Mouse (Mus musculus): ENCODE data around the gene Armcx1. TPM values are rescaled to one million over a fixed set of nuclear protein-coding genes. Genes with fewer than 3 reads are reported as not detected.
"Not testable (repeated sequence)": the region's sequence is repeated elsewhere in the genome, so short reads cannot be mapped to it uniquely, and the experiment has no call there.

Gene Armcx1
- 89.9 and 98.5 TPM in 2 replicates for polyA plus RNA-seq (2015; fragmentation: Nextera tagmentation; extraction: Ambion mirVana)

DNA sequence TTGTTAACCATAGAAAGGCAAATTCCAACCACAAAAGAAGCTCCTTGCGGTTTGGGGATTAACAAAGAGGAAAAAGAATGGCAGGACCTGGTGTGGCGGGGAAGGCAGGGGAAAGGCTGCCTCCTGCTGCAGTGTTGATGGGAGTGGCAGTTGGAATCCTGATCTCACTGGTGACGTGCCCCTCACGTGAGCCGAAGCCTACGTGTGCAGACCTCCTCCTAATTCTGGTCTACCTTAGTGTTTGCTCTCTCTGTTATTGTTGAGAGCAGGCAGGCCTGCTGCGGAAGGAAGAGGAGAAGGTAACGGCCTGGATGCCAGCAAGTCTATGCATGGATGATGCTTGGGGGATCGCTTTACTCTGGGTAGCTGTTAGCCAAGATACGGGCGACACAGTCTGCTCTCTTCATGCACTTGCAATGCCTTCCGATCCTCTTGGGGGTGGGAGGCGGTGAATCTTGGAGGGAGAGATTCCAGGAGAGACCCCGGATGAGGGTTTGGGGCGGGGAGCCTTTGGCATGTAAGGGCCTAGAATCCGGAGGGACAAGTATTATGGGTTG is at the start of gene Armcx1:
TSS of gene Armcx1 (plus strand) at position 212 of the 557 bp plus-strand sequence.
- H3K27me3 ChIP-seq = no peaks in the 10 kb centered on the region
- peak; percentile 97 for ATAC-seq (ENCODE audit: low FRiP score, low read depth)
- H3K4me1 ChIP-seq (replicated peaks) = 0 out of 2 replicates have a peak, but pooled peaks cover 4% of the 10 kb centered on the region
- 0 out of 2 replicates have a peak, but pooled peaks cover 8% of the 10 kb centered on the region for H3K36me3 ChIP-seq
- peak within 1 kb of the TSS; percentile 65 for H3K9ac ChIP-seq
- 24% methylated on average over 16 of the region's 16 CpGs for WGBS
- H3K27ac ChIP-seq (replicated peaks) = peak within 1 kb of the TSS; percentile 95
- no peaks in the 10 kb centered on the region for H3K9me3 ChIP-seq
- peak within 1 kb of the TSS; percentile 55 for H3K4me2 ChIP-seq
- peak within 1 kb of the TSS; percentile 52 for H3K4me3 ChIP-seq

DNA sequence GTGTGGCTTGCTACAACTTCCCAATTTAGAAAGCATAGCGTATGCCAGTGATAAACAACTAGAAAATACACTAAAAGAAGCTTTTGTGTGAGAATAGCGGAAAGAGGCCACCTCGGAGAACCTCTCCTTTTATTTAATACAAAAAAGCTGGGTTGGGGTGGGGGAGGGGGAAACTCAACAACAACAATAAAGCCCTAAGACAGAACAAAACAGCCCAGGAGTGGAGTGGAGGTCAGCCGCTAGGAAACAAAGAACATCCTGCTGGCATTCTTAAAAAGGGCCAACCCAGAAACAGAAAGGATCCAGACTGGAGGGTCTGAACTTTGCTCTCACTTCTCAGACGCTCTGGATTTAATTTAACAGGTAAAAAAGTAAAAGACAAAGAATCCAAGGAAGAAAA is 42.7 kb upstream of the Armcx1 start:
- no peaks in the 10 kb centered on the region for H3K4me1 ChIP-seq (replicated peaks)
- H3K9ac ChIP-seq = no peak overlapping the region
- WGBS = 23% methylated on average over 5 of the region's 5 CpGs
- no peaks in the 10 kb centered on the region for H3K9me3 ChIP-seq
- H3K36me3 ChIP-seq = no peaks in the 10 kb centered on the region
- no peak for ATAC-seq (ENCODE audit: low FRiP score, low read depth)
- H3K27me3 ChIP-seq = no peaks in the 10 kb centered on the region
- H3K4me3 ChIP-seq = no peak overlapping the region
- no peak overlapping the region for H3K27ac ChIP-seq (replicated peaks)
- no peak overlapping the region for H3K4me2 ChIP-seq

DNA sequence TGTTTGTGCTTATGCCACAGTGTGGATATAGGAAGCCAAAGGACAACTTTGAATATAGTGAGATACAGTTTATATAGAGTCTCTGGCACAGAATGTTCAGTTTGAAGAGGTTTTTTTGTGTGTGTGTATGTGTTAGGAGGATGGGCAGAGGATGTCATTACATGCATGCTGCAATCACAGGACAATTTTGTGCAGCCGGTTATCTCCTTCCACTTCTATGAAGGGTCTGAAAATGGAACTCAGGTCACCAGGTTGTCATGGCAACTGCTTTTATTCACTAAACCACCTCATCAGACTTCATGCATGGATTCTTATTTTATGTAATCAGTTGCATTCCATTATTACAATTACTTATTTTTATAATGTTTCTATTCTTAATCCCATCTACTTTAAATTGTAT is 41.8 kb upstream of the Armcx1 start:
- Histone ChIP-seq H3K9me3 (no peaks in the 10 kb centered on the region), H3K4me2 (no peak overlapping the region), H3K9ac (no peak overlapping the region), H3K36me3 (no peaks in the 10 kb centered on the region), H3K27me3 (no peaks in the 10 kb centered on the region), H3K4me1 (replicated peaks) (no peaks in the 10 kb centered on the region), H3K27ac (replicated peaks) (no peak overlapping the region), H3K4me3 (no peak overlapping the region)
- WGBS = 35% methylated on average over 1 of the region's 1 CpGs
- ATAC-seq (ENCODE audit: low FRiP score, low read depth) = no peak

DNA sequence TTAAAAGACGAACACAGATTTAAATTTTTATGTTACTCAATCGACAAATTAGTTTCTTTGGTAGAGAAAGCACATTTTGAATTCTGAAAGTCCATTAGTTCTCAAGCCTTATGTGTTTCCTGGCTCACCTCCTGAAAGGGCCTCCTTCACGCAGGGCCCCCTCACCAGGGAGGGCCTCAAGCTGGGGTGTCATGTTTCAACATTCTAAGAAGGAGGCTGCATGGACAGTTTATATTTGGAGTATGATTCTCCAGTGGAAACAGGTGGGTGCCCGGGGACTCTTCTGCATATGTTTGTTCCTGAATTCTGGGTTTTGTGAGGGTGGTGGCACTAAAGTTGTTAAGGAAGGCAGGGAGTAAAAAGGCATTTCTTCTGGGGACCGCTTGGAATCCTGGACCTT is 32.8 kb upstream of the Armcx1 start:
- 35% methylated on average over 5 of the region's 5 CpGs for WGBS
- peak overlapping the region; percentile 23 for H3K4me3 ChIP-seq
- H3K36me3 ChIP-seq = peaks cover 13% of the 10 kb centered on the region; the same call in 1 of the 2 replicates
- no peaks in the 10 kb centered on the region for H3K27me3 ChIP-seq
- peak overlapping the region; percentile 95 for H3K27ac ChIP-seq (replicated peaks)
- no peaks in the 10 kb centered on the region for H3K9me3 ChIP-seq
- H3K4me2 ChIP-seq = peak overlapping the region; percentile 62
- H3K4me1 ChIP-seq (replicated peaks) = 0 out of 2 replicates have a peak, but pooled peaks cover 6% of the 10 kb centered on the region
- ATAC-seq (ENCODE audit: low FRiP score, low read depth) = no peak
- H3K9ac ChIP-seq = 0 out of 2 replicates have a peak overlapping the region, but pooled peaks have one; percentile 0

DNA sequence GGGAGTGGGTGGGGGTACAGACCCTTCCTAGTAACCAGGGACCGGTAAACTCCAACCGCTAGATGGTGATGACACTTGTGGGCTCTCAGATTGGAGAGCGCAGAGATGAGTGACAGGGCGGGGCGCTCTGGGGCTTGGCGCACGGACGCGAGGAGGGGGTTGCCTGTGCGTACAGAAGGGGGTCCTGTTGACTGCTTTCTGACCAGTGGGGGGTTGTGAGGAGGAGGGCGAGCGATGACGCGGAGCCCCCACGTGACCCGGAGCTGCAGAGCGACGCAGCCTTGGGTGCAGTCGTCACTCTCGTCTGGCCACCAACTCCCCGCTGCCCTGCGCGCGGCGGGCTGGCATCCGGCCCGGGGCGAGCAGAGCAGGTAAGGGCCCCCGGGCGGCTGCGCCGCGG is 31.5 kb upstream of the Armcx1 start, which contains the start of gene Armcx4:
TSS of gene Armcx4 (plus strand) at position 253 of the 400 bp plus-strand sequence.
- H3K36me3 ChIP-seq = peaks cover 25% of the 10 kb centered on the region

DNA sequence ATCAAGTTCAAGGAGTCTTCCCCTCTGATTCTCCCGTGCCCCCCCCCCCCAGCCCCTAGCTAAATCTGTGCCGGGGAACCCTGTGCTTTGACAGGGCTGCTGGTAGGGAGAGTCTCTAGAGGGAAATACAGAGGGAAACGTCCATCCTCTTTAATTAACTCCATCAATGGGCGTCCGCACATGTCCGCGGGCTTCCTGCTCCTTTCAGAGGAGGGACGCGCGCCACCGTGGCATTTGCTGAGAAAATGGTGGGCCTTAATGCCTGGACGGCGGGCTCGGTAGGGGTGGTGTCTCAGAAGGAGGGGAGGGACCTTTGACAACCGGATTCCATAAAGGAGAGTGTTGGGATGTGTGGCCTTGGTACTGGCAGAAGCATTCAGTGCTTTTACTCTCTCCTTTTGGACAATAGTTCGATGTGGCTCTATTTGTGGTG is 31.0 kb upstream of the Armcx1 start:
- H3K9me3 ChIP-seq = no peaks in the 10 kb centered on the region
- H3K27ac ChIP-seq (replicated peaks) = peak overlapping the region; percentile 95
- H3K9ac ChIP-seq = peak overlapping the region; percentile 58
- H3K4me2 ChIP-seq = peak overlapping the region; percentile 62
- WGBS = 24% methylated on average over 16 of the region's 16 CpGs
- ATAC-seq (ENCODE audit: low FRiP score, low read depth) = peak; percentile 55
- H3K27me3 ChIP-seq = no peaks in the 10 kb centered on the region
- peaks cover 13% of the 10 kb centered on the region for H3K4me1 ChIP-seq (replicated peaks)
- H3K4me3 ChIP-seq = peak overlapping the region; percentile 57
- H3K36me3 ChIP-seq = peaks cover 26% of the 10 kb centered on the region

More for the DNA sequence above, 31.5 kb upstream of the Armcx1 start, which contains the start of gene Armcx4:
- H3K4me2 ChIP-seq = peak within 1 kb of the TSS; percentile 62
- no peaks in the 10 kb centered on the region for H3K9me3 ChIP-seq
- peak within 1 kb of the TSS; percentile 58 for H3K9ac ChIP-seq
- H3K4me1 ChIP-seq (replicated peaks) = peaks cover 12% of the 10 kb centered on the region
- peak within 1 kb of the TSS; percentile 95 for H3K27ac ChIP-seq (replicated peaks)
- no peaks in the 10 kb centered on the region for H3K27me3 ChIP-seq
- H3K4me3 ChIP-seq = peak within 1 kb of the TSS; percentile 57
- 31% methylated on average over 30 of the region's 33 CpGs for WGBS
- ATAC-seq (ENCODE audit: low FRiP score, low read depth) = peak; percentile 98

DNA sequence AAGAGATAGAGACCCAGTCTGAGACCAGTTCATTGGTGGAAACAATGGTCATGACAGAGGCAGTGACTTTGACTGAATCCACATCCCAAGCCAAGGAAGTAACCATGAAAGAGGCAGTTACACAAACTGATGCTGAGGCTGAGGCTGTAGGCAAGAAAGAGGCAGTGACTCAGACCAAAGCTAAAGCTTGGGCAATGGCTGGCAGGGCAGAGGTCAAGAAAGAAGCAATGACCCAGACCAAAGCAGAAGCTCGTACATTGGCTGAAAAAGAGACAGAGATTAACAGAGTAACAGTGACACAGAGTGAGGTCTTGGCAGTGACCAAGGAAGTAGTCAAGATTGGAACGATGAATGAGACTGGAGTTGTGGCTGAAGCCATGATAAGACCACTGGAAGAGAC is 28.1 kb upstream of the Armcx1 start:
- Histone ChIP-seq H3K4me1 (replicated peaks) (peaks cover 16% of the 10 kb centered on the region), H3K9me3 (no peaks in the 10 kb centered on the region), H3K36me3 (peaks cover 26% of the 10 kb centered on the region), H3K4me2 (no peak overlapping the region), H3K27me3 (no peaks in the 10 kb centered on the region), H3K27ac (replicated peaks) (no peak overlapping the region), H3K4me3 (no peak overlapping the region), H3K9ac (no peak overlapping the region)
- no peak for ATAC-seq (ENCODE audit: low FRiP score, low read depth)
- WGBS = 81% methylated on average over 2 of the region's 2 CpGs

DNA sequence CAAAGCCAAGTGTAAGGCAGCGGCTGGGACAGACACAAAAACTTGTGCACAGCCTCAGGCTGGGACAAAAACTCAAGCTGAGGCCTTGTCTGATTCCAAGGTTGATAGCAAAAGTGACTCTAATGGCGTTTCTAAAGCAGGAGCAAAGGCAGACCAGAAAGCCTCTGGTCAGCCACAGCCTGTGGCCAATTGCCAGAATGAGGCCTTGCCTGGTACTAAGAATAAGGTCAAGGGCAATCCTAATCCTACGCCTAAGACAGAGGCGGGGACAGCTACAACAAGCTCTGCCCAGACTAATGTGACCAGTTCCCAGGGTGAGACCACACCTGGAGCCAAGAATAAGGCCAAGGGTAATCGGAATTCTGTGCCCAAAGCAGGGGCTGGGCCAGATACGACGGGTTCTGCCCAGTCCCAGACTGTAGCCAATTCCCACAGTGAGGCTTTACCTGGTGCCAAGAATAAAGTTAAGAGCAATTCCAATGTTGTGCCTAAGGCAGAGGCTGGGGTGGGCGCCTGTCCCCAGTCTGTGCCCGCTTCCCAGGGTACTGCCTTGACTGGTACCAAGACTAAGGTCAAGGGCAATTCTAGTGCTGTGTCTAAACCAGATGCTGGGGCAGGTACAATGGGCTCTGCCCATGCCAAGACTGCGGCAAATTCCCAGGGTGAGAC is 26.8 kb upstream of the Armcx1 start:
- no peak overlapping the region for H3K9ac ChIP-seq
- no peak for ATAC-seq (ENCODE audit: low FRiP score, low read depth)
- no peak overlapping the region for H3K4me2 ChIP-seq
- H3K4me1 ChIP-seq (replicated peaks) = peaks cover 16% of the 10 kb centered on the region
- no peak overlapping the region for H3K27ac ChIP-seq (replicated peaks)
- 89% methylated on average over 10 of the region's 10 CpGs for WGBS
- H3K36me3 ChIP-seq = peaks cover 26% of the 10 kb centered on the region
- H3K27me3 ChIP-seq = no peaks in the 10 kb centered on the region
- H3K9me3 ChIP-seq = no peaks in the 10 kb centered on the region
- no peak overlapping the region for H3K4me3 ChIP-seq

DNA sequence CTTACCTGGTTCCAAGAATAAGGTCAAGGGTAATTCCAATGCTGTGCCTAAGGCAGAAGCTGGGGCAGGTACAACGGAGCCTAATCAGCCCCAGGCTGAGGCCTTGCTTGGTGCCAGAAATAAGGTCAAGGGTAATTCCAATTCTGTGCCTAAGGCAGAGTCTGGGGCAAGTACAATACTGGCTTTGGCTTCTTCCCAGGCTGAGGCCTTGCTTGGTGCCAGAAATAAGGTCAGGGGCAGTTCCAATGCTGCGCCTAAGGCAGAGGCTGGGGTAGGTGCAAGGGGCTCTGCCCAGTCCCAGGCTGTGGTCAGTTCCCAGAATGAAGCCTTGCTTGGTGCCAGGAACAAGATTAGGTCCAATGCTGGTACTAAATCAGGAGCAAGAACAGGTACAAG is 26.2 kb upstream of the Armcx1 start:
- no peak overlapping the region for H3K27ac ChIP-seq (replicated peaks)
- no peak overlapping the region for H3K4me2 ChIP-seq
- peaks cover 16% of the 10 kb centered on the region for H3K4me1 ChIP-seq (replicated peaks)
- no peak overlapping the region for H3K9ac ChIP-seq
- peaks cover 26% of the 10 kb centered on the region for H3K36me3 ChIP-seq
- WGBS = 93% methylated on average over 2 of the region's 2 CpGs
- no peak overlapping the region for H3K4me3 ChIP-seq
- H3K27me3 ChIP-seq = no peaks in the 10 kb centered on the region
- no peak for ATAC-seq (ENCODE audit: low FRiP score, low read depth)
- no peaks in the 10 kb centered on the region for H3K9me3 ChIP-seq

DNA sequence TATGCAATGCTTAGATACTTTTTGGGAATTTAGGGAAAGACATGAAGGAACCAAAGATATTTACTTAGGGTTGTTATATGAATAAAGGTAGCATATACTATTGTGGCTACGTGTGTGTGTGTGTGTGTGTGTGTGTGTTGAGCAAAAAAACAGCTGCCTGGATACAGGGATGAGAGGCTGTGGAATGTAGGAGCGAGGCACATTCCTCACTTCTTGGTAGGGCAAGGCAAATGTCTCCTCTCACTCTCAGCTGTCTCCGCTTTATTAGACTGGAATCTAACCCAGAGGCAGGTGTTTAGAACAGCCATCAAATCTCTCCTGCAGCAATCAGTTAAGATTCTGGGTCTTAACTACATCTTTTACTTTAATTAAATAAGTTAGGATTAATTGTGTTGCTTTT is 900 bp upstream of the Armcx1 start:
- no peak for ATAC-seq (ENCODE audit: low FRiP score, low read depth)
- H3K4me1 ChIP-seq (replicated peaks) = 0 out of 2 replicates have a peak, but pooled peaks cover 4% of the 10 kb centered on the region
- no peaks in the 10 kb centered on the region for H3K27me3 ChIP-seq
- H3K36me3 ChIP-seq = 0 out of 2 replicates have a peak, but pooled peaks cover 8% of the 10 kb centered on the region
- WGBS = 43% methylated on average over 3 of the region's 3 CpGs
- 0 out of 2 replicates have a peak overlapping the region, but pooled peaks have one; percentile 34 for H3K27ac ChIP-seq (replicated peaks)
- no peaks in the 10 kb centered on the region for H3K9me3 ChIP-seq
- H3K4me3 ChIP-seq = no peak overlapping the region
- H3K4me2 ChIP-seq = no peak overlapping the region
- H3K9ac ChIP-seq = no peak overlapping the region

DNA sequence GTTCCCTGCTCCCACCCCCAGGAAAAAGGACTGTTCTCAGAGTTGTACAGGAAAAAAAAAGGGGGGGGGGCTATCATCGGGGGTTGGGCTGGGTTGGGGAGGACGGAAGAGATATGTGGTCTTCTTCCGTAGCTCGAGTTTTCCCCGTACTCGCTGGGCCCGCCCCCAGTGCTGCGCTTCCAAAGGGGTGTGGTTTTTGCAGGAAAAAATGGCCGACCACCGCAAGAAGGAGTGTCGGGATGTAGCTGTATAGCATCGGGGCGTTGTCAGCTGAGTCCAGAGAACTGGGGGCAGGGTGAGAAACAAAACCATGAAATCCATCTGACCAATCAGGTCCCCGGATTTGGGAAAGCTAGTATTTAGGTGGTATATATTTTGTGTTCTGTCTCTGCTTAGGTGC is 761 bp downstream of the Armcx1 start:
- peak overlapping the region; percentile 95 for H3K27ac ChIP-seq (replicated peaks)
- H3K9ac ChIP-seq = peak overlapping the region; percentile 65
- peak; percentile 88 for ATAC-seq (ENCODE audit: low FRiP score, low read depth)
- 0 out of 2 replicates have a peak, but pooled peaks cover 8% of the 10 kb centered on the region for H3K36me3 ChIP-seq
- peak overlapping the region; percentile 52 for H3K4me3 ChIP-seq
- 0 out of 2 replicates have a peak, but pooled peaks cover 4% of the 10 kb centered on the region for H3K4me1 ChIP-seq (replicated peaks)
- no peaks in the 10 kb centered on the region for H3K9me3 ChIP-seq
- WGBS = 28% methylated on average over 14 of the region's 14 CpGs
- H3K27me3 ChIP-seq = no peaks in the 10 kb centered on the region
- H3K4me2 ChIP-seq = peak overlapping the region; percentile 55

DNA sequence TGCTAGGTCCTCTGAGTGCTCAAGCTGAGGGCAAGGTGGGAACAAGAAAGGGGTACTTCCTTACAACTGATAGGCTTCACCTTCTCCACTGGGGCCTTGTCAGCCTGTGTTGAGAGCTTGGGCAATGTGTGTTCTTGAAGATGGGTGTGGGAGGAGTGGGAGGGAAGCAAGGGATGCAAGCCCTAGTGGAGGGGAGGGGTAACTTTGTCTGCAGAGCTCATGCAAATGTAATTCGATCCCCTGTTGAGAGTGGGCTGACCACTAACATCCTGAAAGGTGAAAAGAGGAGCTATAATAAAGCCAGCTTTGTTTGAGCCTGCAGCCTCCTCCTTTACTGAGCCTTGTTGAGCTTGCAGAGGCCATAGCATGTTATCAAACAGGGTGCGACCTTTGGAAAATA is 6.0 kb downstream of the Armcx1 start:
- H3K4me1 ChIP-seq (replicated peaks); H3K36me3 ChIP-seq; ATAC-seq (ENCODE audit: low FRiP score, low read depth); H3K27ac ChIP-seq (replicated peaks); H3K4me3 ChIP-seq; H3K27me3 ChIP-seq; H3K9me3 ChIP-seq; H3K4me2 ChIP-seq; H3K9ac ChIP-seq: not testable (repeated sequence)
- 28% methylated on average over 2 of the region's 2 CpGs for WGBS

All from hindbrain, embryonic 15.5 days (tissue).